Mouse (Mus musculus): Measurements from ENCODE around the gene Emx1.

Emx1 gene

GRCm38 (mm10) chr6:85189361-85189760, 2.1 kb downstream of the Emx1 start:
- DNase-seq (ENCODE audit: low read depth, low spot score): no peak

- peak; percentile 59 for DNase-seq (ENCODE audit: low read depth, low spot score)
Observed at GRCm38 (mm10) chr6:85189911-85190591, 2.8 kb downstream of the Emx1 start.

GRCm38 (mm10) chr6:85190671-85191070, 3.4 kb downstream of the Emx1 start:
- DNase-seq (ENCODE audit: low read depth, low spot score): peak; percentile 24

- no peak for DNase-seq (ENCODE audit: low read depth, low spot score)
Observed at GRCm38 (mm10) chr6:85191751-85192440, 4.7 kb downstream of the Emx1 start.

- DNase-seq (ENCODE audit: low read depth, low spot score): peak; percentile 21
Observed at GRCm38 (mm10) chr6:85193381-85194318, 6.4 kb downstream of the Emx1 start.

- no peak for DNase-seq (ENCODE audit: low read depth, low spot score)
Observed at GRCm38 (mm10) chr6:85197951-85198350, 10.7 kb downstream of the Emx1 start.

GRCm38 (mm10) chr6:85206182-85206938, 19.1 kb downstream of the Emx1 start:
- DNase-seq (ENCODE audit: low read depth, low spot score): no peak

GRCm38 (mm10) chr6:85206939-85207285, 19.7 kb downstream of the Emx1 start:
- DNase-seq (ENCODE audit: low read depth, low spot score): no peak

- DNase-seq (ENCODE audit: low read depth, low spot score): no peak
Observed at GRCm38 (mm10) chr6:85207345-85207744, 20.1 kb downstream of the Emx1 start.

- no peak for DNase-seq (ENCODE audit: low read depth, low spot score)
Observed at GRCm38 (mm10) chr6:85209226-85209967, 22.2 kb downstream of the Emx1 start.

GRCm38 (mm10) chr6:85210686-85211085, 23.4 kb downstream of the Emx1 start:
- DNase-seq (ENCODE audit: low read depth, low spot score): no peak

GRCm38 (mm10) chr6:85218251-85218650, 31.0 kb downstream of the Emx1 start:
- DNase-seq (ENCODE audit: low read depth, low spot score): no peak

GRCm38 (mm10) chr6:85218684-85219445, 31.6 kb downstream of the Emx1 start:
- DNase-seq (ENCODE audit: low read depth, low spot score): no peak

- no peak for DNase-seq (ENCODE audit: low read depth, low spot score)
Observed at GRCm38 (mm10) chr6:85219706-85220105, 32.5 kb downstream of the Emx1 start.

GRCm38 (mm10) chr6:85220917-85221316, 33.7 kb downstream of the Emx1 start:
- no peak for DNase-seq (ENCODE audit: low read depth, low spot score)

GRCm38 (mm10) chr6:85222551-85222950, 35.3 kb downstream of the Emx1 start:
- DNase-seq (ENCODE audit: low read depth, low spot score): no peak

- peak; percentile 22 for DNase-seq (ENCODE audit: low read depth, low spot score)
Observed at GRCm38 (mm10) chr6:85223498-85224150, 36.4 kb downstream of the Emx1 start.

GRCm38 (mm10) chr6:85224442-85224891, 37.2 kb downstream of the Emx1 start:
- DNase-seq (ENCODE audit: low read depth, low spot score): peak; percentile 36

GRCm38 (mm10) chr6:85226570-85226969, 39.3 kb downstream of the Emx1 start:
- no peak for DNase-seq (ENCODE audit: low read depth, low spot score)

Measured in ES-CJ7 (cell line).